Mouse (Mus musculus): ENCODE data around the gene Isg20.

Gene Isg20

DNA sequence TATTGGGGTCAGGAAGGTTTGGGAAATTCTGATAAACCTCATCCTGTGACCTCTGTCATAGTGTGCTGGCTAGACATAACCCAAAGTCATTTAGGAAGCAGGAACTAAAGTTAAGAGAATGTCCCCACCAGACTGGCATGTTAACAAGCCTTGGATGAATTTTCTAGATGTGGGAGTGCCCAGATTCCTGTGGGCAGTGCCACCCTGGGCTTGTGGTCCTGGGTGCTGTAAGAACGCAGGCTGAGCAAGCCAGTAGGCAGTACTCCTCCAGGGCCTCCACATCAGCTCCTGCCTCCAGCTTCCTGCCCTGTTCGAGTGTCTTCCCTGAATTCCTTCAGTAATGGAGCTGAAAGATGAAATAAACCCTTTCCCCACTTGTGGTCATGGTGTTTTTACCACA is 9.0 kb upstream of the Isg20 start:
- DNase-seq = no peak

GRCm38 (mm10) chr7:78909026-78909425 is 4.2 kb upstream of the Isg20 start:
- DNase-seq = no peak

DNA sequence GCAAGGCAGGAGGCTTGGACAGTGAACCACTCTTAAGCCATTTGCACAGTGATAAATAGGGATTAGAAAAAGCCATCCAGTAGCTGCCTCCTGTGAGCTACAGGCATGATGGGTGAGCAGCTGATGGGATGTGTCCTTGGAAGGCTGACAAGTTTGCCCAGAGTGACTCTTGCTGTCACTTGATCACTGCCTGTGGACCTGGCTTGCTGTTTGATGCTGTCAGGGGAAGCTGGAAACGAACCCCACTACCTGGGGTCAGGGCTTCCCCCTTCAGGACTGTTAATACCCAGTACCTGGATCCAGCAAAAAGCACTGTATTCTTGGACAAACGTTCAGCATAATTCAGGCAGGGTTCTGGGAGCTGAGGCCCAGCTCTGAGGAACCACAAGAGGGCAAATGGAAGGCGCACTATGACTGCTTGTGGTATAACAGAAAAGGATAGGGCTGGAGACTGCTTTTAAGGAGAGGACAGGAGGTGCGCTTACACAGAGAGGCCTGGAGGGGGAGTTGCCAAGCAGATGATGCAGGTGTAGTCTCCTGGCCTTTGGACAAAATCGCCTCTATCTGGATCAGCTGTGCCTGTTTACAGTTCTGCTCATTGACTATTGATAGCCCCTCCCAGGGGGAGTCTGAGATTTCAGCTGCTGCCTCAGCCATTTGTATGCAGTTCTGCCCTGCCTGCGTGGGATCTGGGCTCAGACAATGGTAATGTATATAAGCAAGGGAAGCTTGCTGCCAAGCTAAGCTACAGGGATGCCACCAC is 2.7 kb upstream of the Isg20 start:
- no peak for DNase-seq

DNA sequence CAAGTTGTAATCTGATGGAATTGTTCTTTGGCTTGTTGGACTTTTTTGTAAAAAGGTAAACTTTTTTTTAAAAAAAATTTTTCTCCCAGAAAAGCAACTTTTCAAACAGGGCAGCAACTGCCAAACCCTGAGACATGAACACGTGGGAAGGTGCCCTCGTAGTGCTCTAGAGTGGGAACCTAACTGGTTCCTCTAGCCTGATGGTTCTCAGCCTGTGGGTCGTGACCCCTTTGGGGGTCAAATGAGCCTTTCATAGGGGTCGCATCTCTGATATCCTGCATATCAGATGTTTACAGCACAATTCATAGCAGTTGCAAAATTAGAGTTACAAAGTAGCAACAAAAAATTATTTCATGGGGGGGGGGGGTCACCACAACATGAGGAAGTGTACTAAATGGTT is 2.0 kb upstream of the Isg20 start:
- DNase-seq = no peak

- no peak for DNase-seq
Measured at GRCm38 (mm10) chr7:78912253-78912973, 811 bp upstream of the Isg20 start.

DNA sequence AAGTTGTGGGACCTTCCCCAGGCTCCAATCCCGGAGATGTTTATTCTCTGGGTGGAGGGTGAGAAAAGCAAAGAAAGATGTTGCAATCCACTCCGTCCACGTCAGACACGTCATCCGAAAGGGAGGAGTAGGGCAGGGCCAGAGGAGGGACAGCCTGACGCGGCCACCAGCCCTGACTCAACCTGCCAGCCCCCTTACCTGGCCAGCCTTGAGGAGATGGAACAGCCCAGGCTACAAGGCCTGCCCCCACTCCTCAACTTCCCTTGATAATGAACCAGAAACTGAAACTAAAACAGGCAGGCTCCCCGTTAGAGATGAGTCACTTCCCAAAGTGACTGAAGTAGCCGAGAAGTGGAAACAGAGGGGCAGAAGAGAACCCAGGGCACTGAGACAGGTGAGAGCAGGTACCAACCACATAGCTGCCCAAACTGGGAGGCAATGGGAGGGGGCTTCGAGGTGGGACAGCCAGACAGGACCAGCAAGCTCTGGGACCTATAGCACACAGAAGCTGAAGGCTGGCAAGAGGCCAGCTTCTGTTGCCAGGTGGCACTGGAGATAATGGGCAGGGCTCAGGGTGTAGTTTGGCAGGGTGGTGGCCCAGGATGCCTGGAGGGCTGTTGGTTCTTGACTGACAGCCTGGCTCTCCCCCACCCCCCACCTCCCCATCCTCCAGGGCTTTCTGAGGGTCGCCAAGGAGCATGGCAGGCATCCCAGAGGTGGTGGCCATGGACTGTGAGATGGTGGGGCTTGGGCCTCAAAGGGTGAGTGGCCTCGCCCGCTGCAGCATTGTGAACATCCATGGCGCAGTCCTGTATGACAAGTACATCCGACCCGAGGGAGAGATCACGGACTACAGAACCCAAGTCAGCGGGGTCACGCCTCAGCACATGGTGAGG is 673 bp downstream of the Isg20 start:
- DNase-seq = peak in 1 of 2 experiments; percentile 21

DNA sequence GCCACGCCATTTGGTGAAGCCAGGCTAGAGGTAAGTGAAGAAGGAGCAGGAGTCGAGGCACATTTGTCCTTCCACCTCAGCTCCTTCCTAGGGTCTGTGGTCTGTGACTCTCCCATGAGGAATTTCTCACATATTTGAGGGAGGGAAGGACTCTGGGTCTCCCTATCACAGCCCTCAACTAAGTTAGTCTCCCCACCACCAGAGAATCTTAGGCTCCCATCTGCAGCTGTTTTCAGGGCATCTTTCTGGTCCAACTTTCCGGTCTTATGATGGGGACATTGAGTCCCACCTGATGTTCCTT is 1.3 kb downstream of the Isg20 start:
- DNase-seq = no peak

- DNase-seq = no peak
Measured at GRCm38 (mm10) chr7:78914896-78915510, 1.8 kb downstream of the Isg20 start.

- peak in 1 of 2 experiments; percentile 35 for DNase-seq
Measured at GRCm38 (mm10) chr7:78918686-78919085, 5.5 kb downstream of the Isg20 start.

DNA sequence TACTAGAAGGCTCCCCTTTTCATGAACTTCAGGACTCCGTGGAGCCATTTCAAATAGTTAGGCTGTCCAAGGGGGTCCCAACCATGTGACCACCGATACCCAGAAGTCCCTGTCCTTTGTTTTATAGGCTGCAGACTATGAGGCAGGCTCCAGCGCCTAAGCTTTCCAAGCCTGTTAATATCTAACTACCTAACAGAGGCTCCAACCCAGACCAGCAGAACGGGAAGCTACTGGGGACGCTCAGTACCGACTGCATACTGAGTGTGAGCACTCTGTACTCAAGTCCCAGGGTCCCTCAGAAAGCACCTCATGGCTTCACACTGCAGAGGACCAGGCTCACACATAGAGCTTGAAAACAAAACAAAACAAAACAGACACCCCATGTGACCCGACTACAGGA is 9.3 kb downstream of the Isg20 start:
- no peak for DNase-seq

DNA sequence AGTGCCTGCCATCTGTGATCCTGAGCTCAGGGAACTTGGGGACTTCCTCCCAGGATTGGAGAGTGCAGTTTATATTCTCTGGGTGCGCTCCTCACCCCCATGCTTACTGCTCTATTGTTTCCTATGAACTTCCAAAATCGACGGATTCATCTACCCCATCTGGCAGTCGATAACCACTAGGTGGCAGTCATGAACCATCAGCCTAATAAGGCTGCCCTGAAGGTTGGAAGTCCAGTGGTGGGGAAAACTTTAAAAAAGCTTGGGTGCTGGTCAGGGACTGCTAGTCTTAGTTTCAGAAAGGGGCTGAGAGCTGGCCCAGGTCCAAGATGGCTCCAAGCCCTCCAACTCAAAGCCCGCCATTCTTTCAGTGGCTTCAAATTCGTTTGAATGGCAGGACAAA is 11.1 kb downstream of the Isg20 start:
- peak; percentile 44 to 78 for DNase-seq

GRCm38 (mm10) chr7:78924796-78925195 is 11.6 kb downstream of the Isg20 start:
- DNase-seq = no peak

DNA sequence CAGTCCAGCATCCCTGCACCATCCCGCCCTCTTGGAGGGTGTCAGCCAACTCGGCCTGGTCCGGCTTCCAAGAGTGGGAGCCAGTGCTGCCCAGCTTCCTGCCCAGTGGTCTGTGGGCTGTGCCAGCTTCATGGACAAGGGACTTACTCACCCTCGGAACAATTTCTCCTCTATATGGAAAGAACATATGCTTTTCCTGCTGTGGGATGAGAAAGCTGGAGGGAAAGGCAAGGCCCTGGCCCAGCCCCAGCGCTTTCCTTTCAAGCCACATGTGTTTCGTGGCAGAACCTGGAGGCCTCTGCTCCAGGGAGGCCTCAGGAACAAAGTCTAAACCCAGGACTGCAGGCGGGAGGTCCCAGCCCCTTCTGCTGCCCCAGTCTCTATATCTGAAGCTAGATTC is 12.5 kb downstream of the Isg20 start:
- no peak for DNase-seq

- peak in 1 of 2 experiments; percentile 20 for DNase-seq
Measured at GRCm38 (mm10) chr7:78926156-78926555, 12.9 kb downstream of the Isg20 start.

GRCm38 (mm10) chr7:78927266-78927665 is 14.0 kb downstream of the Isg20 start:
- no peak for DNase-seq

DNA sequence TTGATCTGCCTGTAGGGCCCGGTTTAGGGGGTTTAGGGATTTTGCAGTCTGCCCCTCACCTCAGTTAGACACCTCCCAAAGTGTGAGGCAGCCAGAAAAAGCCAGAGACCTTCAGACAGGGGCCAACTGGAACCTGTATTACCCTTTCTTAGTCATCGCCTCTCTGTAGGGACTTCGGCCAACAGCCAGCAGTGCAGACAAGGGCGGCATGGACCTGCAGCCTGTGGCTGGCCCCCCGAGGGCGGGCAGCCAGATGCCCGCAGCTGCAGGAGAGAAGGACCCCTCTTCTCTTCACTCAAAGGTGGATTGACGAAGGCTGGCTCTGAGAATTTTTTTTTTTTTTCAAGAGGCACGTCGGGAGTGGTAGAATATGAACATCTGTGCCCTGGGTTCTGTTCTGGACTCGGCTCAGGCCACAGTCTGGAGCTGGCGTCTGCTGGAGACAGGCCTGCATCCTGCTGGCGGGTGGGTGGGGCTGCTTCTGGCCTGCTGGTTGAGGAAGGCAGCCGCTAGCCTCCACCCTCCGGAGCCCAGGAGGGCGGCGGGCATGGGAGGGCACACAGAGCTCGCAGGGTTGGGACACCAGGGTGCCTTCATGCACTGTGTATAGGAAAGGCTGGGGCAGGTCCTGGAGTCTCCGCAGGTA is 25.9 kb downstream of the Isg20 start:
- DNase-seq = no peak

GRCm38 (mm10) chr7:78940971-78941370 is 27.7 kb downstream of the Isg20 start:
- no peak for DNase-seq

DNA sequence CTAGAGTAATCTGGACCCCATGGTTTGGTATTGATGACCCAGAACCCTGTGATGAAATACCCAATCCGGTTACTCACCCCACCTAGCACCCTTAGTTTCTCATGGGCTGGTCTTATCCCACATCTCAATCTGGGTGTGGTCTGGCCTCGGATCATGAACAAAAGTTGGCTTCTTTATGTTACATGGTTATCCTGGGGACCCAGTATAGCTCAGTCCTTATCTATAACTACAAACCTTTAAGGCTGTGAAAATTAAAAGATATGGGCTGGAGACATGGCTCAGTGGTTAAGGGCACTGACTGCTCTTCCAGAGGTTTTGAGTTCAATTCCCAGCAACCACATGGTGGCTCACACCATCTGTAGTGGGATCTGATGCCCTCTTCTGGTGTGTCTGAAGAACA is 29.3 kb downstream of the Isg20 start:
- no peak for DNase-seq

GRCm38 (mm10) chr7:78953886-78954572 is 40.8 kb downstream of the Isg20 start:
- DNase-seq = no peak

GRCm38 (mm10) chr7:78954619-78955018 is 41.4 kb downstream of the Isg20 start:
- no peak for DNase-seq

DNA sequence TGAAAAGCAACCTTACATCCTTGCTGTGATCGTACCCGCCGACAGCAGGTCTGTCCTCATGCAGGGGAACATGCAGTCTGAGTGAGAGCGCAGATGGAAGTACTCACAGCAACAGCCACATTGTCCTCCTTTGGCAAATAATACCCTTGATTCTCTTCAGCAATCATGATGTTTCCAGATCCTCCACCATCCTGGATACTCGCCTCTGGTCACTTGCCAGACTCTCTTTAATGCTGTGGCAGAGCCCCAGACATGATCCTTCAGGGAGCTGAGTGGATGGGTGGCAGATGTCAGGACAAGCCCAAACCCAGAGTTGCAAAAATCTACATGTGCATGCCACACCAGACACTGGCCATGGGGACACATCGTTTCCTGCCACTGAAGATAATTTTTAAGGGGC is 41.9 kb downstream of the Isg20 start:
- peak in 1 of 2 experiments; percentile 9 for DNase-seq

DNA sequence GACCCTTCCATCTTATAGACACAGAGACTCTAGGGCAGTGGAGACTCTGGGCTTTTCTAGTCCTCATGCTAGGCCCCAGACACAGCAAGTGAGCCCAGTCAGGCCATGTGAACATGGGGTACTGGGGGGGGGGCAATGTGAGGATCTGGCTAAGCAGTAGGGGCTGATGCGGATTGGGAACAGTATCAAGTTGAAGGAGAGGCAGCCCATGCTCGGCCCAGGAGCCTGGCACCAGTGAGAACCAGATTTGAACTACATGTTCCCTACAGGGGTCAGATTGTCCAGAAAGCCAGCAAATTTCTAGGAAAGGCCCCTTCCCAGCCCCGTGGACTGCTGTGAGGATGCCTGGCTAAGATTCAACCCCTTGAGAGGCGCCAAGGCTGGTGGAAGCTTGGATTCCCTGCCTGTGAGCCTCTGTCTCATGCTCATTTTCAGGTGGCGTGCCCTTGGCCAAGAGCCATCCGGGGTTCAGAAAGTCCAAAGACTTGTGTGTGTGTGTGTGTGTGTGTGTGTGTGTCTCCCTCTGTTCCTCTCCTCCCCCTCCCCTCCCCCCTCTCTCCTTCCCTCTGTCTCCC is 45.4 kb downstream of the Isg20 start:
- DNase-seq = peak; percentile 21 to 34
